Mouse (Mus musculus) c-Kit-positive CD71-positive TER-119-positive erythroid progenitor cells, embryonic 14.5 days (primary cell): Measurements from ENCODE around the gene 8030474K03Rik.
"Not testable (repeated sequence)": the region's sequence is repeated elsewhere in the genome, so short reads cannot be mapped to it uniquely, and the experiment has no call there.

Experiments
- DNase-seq: peaks from one replicate; pipeline ENCODE4 v3.0.0-alpha.2; 2013; ENCODE audit warnings: low spot score

Gene 8030474K03Rik

GRCm38 (mm10) chrX:101794342-101794741 is at the start of gene 8030474K03Rik, which contains the start of gene Gm4779:
TSS of gene 8030474K03Rik (plus strand) at chrX:101794656.
TSS of gene Gm4779 (minus strand) at chrX:101794423.
- DNase-seq = no peak

DNA sequence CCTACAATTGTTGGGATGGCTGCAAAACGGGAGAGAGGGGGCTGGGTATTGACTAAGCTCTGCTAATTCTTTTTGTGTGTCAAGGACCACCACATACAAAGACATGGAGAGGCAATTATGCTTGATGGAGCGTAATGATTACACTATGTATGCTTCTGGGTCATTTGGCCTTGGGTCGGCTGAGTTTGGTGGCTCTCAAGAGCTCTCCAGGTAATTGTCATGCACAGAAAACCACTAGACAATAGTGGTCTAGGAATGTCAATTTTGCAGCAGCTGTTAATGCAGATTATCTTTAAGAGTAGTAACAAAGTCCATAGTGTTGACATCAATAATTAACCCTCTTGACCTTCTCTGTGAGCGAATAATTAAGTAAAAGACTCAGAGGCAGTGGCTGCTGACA is 44.3 kb upstream of the 8030474K03Rik start:
- DNase-seq = no peak

GRCm38 (mm10) chrX:101754478-101754877 is 40.0 kb upstream of the 8030474K03Rik start:
- no peak for DNase-seq

GRCm38 (mm10) chrX:101764621-101765020 is 29.8 kb upstream of the 8030474K03Rik start:
- no peak for DNase-seq

DNA sequence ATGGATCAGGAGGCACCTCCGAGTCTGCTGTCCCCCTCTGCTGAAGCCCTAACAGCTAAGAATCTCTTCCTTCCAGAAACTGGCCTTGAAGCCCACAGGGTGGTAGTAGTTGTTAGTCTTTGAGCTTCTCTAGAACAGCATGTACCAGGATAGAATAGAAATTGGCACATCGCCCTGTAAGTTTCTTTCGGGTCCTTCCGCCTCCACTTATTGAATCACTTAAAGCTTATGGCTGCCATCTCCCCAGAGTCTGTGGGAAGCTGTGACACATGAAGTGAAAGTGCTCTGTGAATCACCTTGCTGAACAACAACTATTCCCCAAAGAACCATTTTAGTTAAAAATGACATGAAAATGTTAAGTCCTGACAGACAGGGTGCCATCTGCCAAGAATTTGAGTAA is 29.3 kb upstream of the 8030474K03Rik start:
- no peak for DNase-seq

GRCm38 (mm10) chrX:101767280-101767679 is 27.2 kb upstream of the 8030474K03Rik start:
- no peak for DNase-seq

GRCm38 (mm10) chrX:101769478-101769877 is 25.0 kb upstream of the 8030474K03Rik start:
- no peak for DNase-seq

DNA sequence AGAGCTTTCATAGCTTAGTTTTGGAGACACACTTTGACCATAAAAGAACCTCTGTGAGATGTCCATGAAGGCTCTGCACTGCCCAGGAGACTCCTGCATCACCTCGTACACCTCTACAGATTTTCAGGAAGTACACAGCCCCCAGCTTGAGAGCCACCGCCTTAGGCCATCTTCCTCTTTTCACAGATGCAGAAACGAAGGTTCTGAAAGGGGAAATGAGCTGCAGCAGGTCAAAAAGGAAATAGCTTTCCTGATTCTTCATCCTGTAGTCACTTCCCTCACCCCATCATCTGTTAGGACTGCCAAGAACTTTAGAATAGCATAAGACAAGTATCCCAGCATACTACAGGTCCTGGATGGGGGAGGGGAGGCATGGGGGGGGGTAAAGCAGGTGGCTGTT is 24.1 kb upstream of the 8030474K03Rik start:
- DNase-seq = no peak

DNA sequence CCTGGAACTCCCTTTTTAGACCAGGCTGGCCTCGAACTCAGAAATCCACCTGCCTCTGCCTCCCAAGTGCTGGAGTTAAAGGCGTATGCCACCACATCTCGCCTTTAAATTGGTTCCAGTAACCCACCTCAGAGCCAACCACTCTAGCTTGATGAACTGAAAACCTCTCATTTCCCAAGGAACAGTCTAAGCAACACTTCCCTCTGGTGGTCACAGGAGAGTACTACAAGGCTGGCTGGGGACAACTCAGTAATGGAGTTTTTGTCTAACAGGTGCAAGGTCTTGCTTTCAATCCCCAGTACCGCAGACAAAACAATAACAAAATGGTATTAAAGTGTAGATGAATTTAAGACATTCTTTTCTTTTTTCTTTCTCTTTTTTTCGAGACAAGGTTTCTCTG is 22.4 kb upstream of the 8030474K03Rik start:
- peak; percentile 29 for DNase-seq

- peak; percentile 8 for DNase-seq
Measured at GRCm38 (mm10) chrX:101791551-101791950, 2.9 kb upstream of the 8030474K03Rik start.

GRCm38 (mm10) chrX:101805512-101805911 is 11.1 kb downstream of the 8030474K03Rik start:
- no peak for DNase-seq

DNA sequence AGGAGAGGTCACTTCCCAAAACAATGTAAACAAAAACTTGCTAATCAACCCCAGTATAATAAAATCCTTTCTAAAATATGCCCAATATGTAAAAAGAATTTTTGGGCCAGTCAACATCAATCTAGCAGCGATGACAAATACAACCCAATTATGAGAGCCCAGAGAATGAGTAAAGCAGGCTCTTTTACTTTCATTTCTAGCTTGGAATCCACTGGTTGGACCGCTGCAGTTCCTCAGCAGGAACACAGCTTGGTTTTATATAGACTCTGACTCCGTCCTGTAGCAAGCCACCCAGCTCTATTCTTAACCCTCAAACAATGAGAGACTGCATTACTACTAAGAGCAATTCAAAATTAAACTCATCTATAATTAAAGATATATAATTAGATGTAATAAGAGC is 17.3 kb downstream of the 8030474K03Rik start:
- no peak for DNase-seq

GRCm38 (mm10) chrX:101819163-101819562 is 24.7 kb downstream of the 8030474K03Rik start:
- DNase-seq = no peak

DNA sequence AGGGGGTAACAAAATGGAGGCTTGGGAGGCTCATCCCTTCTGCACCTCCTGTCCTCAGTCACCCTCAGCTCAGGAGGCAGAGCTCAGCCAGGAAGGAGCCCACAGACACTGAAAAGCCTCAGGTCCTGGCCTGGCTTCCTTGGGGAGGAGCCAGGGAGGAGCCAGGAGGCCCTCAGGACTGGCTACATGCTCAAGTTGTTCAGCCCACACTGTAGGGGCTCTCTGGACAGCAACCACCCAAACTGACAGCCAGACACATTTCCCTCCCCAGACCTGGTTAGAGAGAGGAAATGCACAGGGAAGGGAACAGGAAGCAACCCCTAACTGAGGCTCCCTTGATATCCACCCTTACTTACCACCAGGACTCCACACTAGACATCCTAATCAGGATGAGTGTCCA is 25.5 kb downstream of the 8030474K03Rik start:
- DNase-seq = not testable (repeated sequence)

- no peak for DNase-seq
Measured at GRCm38 (mm10) chrX:101847191-101847795, 52.8 kb downstream of the 8030474K03Rik start.
